Mouse (Mus musculus) brain, adult 10 weeks (tissue): ENCODE results near the gene Krtap1-4. TPM values are rescaled to one million over a fixed set of nuclear protein-coding genes. Genes with fewer than 3 reads are reported as not detected.

Experiments used
- polyA plus RNA-seq: library from polyadenylated mRNA; stranded (reverse); fragments of 350-450 nt; fragmentation: Illumina TruSeq; extraction: RNeasy Lipid Tissue Mini Kit (QIAGEN cat#74804); gene quantifications from one replicate; pipeline ENCODE4 v1.2.3, GENCODE M21; 2015; ENCODE audit warnings: low read depth, low replicate concordance

Gene Krtap1-4
- polyA plus RNA-seq: not detected

DNA sequence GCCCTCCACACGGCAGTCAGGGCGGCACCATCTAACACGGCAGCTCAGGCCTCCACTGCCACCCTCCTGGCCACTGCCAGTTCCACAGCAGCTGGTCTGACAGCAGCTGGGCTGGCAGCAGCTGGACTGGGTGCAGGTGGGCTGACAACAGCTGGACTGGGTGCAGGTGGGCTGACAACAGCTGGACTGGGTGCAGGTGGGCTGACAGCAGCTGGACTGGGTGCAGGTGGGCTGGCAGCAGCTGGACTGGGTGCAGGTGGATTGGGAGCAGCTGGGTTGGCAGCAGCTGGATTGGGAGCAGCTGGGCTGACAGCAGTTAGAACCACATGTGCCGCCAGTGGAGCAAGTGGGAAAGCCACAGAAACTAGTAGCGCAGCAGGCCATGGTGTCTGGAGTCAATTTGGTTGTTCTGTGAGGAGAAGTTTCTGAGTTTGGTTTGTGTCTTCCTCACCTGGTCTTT is at the start of gene Krtap1-4:
Krtap1-4 (minus strand) TSS at position 410 of the 460 bp plus-strand sequence.

GRCm38 (mm10) chr11:99628138-99628537 is 44.7 kb upstream of the Krtap1-4 start, which contains the start of gene Krtap4-1:
TSS of gene Krtap4-1 (minus strand) at chr11:99628238.

DNA sequence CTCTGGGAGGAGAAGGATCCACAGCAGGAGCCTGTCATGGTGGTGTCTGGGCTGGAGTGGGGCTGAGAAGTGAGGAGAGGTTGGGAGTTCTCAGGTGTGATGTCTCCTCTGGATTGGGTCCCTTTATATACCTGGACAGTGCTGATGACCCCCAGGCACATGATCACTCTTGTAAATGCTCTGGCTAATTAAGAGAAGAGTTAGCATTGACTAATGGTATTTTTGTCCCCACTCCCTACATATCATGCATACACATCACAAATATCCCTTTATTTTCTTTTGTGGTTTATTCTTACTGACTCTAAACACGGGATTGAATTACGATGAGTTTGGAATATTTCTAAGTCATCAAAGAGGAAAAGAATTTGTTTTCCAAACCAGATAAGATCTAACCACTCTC is 36.9 kb upstream of the Krtap1-4 start, which contains the start of gene Gm11562:
Gm11562 (minus strand) TSS at position 101 of the 400 bp plus-strand sequence.

GRCm38 (mm10) chr11:99614796-99615363 is 31.4 kb upstream of the Krtap1-4 start, which contains the start of gene Krtap2-4:
TSS of gene Krtap2-4 (minus strand) at chr11:99614846.

DNA sequence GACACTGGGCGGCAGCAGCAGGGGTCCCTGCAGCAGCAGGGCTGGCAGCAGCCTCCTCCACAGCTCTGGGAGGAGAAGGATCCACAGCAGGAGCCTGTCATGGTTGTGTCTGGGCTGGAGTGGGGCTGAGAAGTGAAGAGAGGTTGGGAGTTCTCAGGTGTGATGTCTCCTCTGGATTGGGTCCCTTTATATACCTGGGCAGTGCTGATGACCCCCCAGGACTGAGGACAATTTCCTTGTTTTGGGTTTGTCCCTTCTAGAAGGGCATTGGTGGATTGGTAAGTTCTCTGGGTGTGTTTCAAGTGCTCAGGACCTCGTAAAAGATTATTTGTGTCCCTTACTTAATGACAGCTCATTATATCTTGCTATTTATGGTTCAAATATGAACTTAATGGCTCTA is 26.6 kb upstream of the Krtap1-4 start, which contains the start of gene Gm11937:
Gm11937 (minus strand) TSS at position 101 of the 400 bp plus-strand sequence.

DNA sequence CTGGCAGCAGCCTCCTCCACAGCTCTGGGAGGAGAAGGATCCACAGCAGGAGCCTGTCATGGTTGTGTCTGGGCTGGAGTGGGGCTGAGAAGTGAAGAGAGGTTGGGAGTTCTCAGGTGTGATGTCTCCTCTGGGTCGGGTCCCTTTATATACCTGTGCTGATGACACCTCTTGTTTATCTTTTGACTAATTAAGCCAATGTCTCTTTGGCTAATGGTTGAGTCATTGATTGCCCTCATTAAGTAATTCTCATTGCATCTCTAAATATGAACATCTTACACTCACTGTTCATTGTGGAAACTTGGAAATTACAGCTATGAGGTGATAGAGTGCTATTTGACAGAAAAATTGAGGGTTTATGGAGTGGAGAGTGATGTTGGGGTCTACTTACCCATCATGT is 19.8 kb upstream of the Krtap1-4 start, which contains the start of gene Gm11938:
Gm11938 (minus strand) TSS at position 101 of the 400 bp plus-strand sequence.

DNA sequence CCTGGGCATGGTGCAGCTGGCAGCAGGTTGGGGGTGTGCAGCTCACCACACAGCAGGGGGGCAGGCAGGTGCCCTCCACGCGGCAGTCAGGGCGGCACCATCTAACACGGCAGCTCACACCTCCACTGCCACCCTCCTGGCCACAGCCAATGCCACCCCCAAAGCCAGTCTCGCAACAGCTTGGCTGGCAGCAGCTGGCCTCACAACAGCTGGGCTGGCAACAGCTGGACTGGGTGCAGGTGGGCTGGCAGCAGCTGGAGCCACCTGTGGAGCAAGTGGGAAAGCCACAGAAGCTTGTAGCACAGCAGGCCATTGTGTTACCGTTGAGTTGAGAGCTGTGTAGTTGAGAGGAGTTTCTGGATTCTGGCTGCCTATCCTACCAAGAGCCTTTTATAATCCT is 14.3 kb upstream of the Krtap1-4 start, which contains the start of gene Krtap9-3:
Krtap9-3 (minus strand) TSS at position 364 of the 400 bp plus-strand sequence.

GRCm38 (mm10) chr11:99590981-99591380 is 7.5 kb upstream of the Krtap1-4 start, which contains the start of gene Krtap1-3:
TSS of gene Krtap1-3 (minus strand) at chr11:99591339.

DNA sequence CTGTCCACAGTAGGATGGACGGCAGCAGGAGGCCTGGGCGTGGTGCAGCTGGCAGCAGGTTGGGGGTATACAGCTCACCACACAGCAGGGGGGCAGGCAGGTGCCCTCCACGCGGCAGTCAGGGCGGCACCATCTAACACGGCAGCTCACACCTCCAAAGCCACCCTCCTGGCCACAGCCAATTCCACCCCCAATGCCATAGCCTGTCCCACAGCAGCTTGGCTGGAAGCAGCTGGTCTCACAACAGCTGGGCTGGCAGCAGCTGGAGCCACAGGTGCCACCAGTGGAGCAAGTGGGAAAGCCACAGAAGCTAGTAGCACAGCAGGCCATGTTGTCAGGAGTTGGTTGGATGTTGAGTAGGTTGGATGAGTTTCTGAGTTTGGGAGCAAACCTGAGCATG is 2.8 kb downstream of the Krtap1-4 start, which contains the start of gene Krtap1-5:
Krtap1-5 (minus strand) TSS at position 381 of the 400 bp plus-strand sequence.

GRCm38 (mm10) chr11:99566530-99566929 is 16.9 kb downstream of the Krtap1-4 start, which contains the start of gene Krtap3-1:
TSS of gene Krtap3-1 (minus strand) at chr11:99566630.

GRCm38 (mm10) chr11:99559366-99559765 is 24.1 kb downstream of the Krtap1-4 start, which contains the start of gene Gm11939:
TSS of gene Gm11939 (minus strand) at chr11:99559466.

GRCm38 (mm10) chr11:99556753-99557152 is 26.7 kb downstream of the Krtap1-4 start, which contains the start of gene Krtap3-2:
TSS of gene Krtap3-2 (minus strand) at chr11:99556853.

DNA sequence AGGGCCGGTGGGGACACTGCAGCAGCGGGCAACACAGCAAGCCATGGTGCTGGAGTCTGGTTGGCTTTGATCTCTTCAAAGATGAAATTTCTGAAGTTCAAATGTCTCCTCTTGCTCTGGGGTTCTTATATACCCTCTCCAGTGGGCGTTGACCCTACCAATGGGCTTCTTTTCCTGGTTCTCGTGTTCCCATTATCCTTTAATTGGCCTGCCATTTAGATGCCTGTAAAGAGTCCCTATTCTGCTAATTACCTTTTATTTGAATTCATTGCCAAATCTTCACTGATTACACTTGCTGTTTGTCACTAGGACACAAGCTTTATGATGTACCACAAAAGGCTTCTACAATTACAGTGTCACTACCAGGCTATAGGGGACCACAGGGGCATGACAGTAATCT is 32.7 kb downstream of the Krtap1-4 start, which contains the start of gene Krtap3-3:
Krtap3-3 (minus strand) TSS at position 101 of the 400 bp plus-strand sequence.

Other genes with a start within 250 kb of the Krtap1-4 start
- gene Krt26, start 245.7 kb downstream of the Krtap1-4 start, polyA plus RNA-seq: not detected
- gene Krt27, start 232.6 kb downstream of the Krtap1-4 start, polyA plus RNA-seq: not detected
- not detected for gene Krt28, start 208.8 kb downstream of the Krtap1-4 start, polyA plus RNA-seq
- gene Krt10, start 194.3 kb downstream of the Krtap1-4 start, polyA plus RNA-seq: 18.1 TPM
- 13.0 TPM for gene Krt12, start 161.4 kb downstream of the Krtap1-4 start, polyA plus RNA-seq
- gene Krt20, start 145.5 kb downstream of the Krtap1-4 start, polyA plus RNA-seq: 0.22 TPM
- gene Krt23, start 90.5 kb downstream of the Krtap1-4 start, polyA plus RNA-seq: not detected
- gene Krt39, start 62.3 kb downstream of the Krtap1-4 start, polyA plus RNA-seq: not detected
- not detected for gene Krt40, start 40.5 kb downstream of the Krtap1-4 start, polyA plus RNA-seq
- gene Krtap3-3, start 32.8 kb downstream of the Krtap1-4 start, polyA plus RNA-seq: not detected
- gene Krtap3-2, start 26.8 kb downstream of the Krtap1-4 start, polyA plus RNA-seq: not detected
- not detected for gene Gm11939, start 24.2 kb downstream of the Krtap1-4 start, polyA plus RNA-seq
- not detected for gene Krtap3-1, start 17.0 kb downstream of the Krtap1-4 start, polyA plus RNA-seq
- gene Krtap1-5, start 2.6 kb downstream of the Krtap1-4 start, polyA plus RNA-seq: not detected
- gene Krtap1-3, start 7.7 kb upstream of the Krtap1-4 start, polyA plus RNA-seq: not detected
- gene Krtap9-3, start 14.5 kb upstream of the Krtap1-4 start, polyA plus RNA-seq: not detected
- gene Gm11938, start 19.7 kb upstream of the Krtap1-4 start, polyA plus RNA-seq: not detected
- gene Gm11937, start 26.5 kb upstream of the Krtap1-4 start, polyA plus RNA-seq: not detected
- gene Krtap2-4, start 31.2 kb upstream of the Krtap1-4 start, polyA plus RNA-seq: not detected
- not detected for gene Gm11562, start 36.8 kb upstream of the Krtap1-4 start, polyA plus RNA-seq
- gene Krtap4-1, start 44.6 kb upstream of the Krtap1-4 start, polyA plus RNA-seq: not detected
- gene Krtap4-2, start 51.4 kb upstream of the Krtap1-4 start, polyA plus RNA-seq: not detected
- gene Krtap4-7, start 60.4 kb upstream of the Krtap1-4 start, polyA plus RNA-seq: not detected
- not detected for gene Gm11555, start 66.6 kb upstream of the Krtap1-4 start, polyA plus RNA-seq
- gene Gm11563, start 75.3 kb upstream of the Krtap1-4 start, polyA plus RNA-seq: not detected
- gene Krtap4-6, start 82.3 kb upstream of the Krtap1-4 start, polyA plus RNA-seq: not detected
- gene Gm14190, start 107.1 kb upstream of the Krtap1-4 start, polyA plus RNA-seq: not detected
- gene Gm14180, start 150.6 kb upstream of the Krtap1-4 start, polyA plus RNA-seq: not detected
- gene Gm11595, start 189.3 kb upstream of the Krtap1-4 start, polyA plus RNA-seq: not detected
- not detected for gene Krtap4-8, start 197.1 kb upstream of the Krtap1-4 start, polyA plus RNA-seq
- gene Krtap4-9, start 201.5 kb upstream of the Krtap1-4 start, polyA plus RNA-seq: not detected
- not detected for gene Gm11596, start 209.8 kb upstream of the Krtap1-4 start, polyA plus RNA-seq
- not detected for gene Gm11569, start 215.3 kb upstream of the Krtap1-4 start, polyA plus RNA-seq
- gene Gm11554, start 220.8 kb upstream of the Krtap1-4 start, polyA plus RNA-seq: not detected
- not detected for gene Krtap4-13, start 226.2 kb upstream of the Krtap1-4 start, polyA plus RNA-seq
- not detected for gene Gm11564, start 232.0 kb upstream of the Krtap1-4 start, polyA plus RNA-seq